Mouse (Mus musculus) forelimb bud, embryonic 11.5 days (tissue): Measurements from ENCODE around the gene Dok1.

Source experiments
- DNase-seq: peaks from one replicate; pipeline ENCODE4 v3.0.0-alpha.2; 2012; ENCODE audit warnings: low read depth, low spot score

Dok1 gene

DNA sequence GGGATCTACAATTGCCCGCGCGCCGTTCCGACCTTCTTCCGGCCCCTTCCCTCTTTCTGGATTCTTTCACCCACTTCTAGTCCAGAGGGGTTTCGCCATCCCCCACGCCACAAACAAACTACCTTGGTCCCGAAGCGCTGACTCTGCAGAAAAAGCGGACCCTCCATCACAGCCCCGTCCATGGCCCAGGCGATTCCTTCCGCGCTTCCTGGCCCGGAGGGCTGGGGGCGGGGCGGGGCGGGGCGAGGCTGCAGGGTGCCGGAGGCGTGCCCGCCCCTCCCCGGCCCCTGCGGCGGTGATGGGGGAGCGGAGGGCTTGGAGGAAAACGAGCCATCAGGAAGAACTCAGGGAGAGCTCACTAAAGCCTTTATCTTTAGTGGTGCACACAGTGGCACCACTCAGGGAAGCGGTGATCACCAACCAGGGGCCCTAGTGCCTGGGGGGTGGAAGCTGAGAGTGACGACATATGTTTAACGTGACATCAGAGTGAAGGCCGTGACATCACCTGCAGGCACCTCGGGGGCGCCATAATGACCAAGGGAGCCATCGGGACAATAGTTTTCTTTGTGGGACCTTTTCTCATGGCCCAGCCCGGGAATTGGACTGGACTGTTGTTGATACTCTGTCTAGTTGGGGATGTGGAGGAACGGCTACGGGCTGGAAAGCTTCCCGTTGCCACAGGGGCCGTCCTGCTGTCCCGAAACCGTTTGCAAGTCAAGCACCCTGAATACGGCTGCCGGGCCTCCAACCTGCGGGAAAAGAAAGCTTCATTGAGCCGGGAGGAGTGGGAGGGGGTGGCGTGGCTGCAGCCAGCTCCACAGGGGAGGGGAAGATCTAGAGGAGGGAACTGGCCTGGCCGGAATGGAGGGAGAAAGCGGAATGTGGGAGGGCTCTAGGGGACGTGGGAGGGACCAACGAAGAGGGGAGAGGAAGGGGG lies at the start of gene Dok1, which contains the start of gene Loxl3:
TSS of gene Dok1 (minus strand) at position 223 of the 937 bp plus-strand sequence.
TSS of gene Loxl3 (plus strand) at position 925 of the 937 bp plus-strand sequence.
- peak; percentile 82 for DNase-seq

DNA sequence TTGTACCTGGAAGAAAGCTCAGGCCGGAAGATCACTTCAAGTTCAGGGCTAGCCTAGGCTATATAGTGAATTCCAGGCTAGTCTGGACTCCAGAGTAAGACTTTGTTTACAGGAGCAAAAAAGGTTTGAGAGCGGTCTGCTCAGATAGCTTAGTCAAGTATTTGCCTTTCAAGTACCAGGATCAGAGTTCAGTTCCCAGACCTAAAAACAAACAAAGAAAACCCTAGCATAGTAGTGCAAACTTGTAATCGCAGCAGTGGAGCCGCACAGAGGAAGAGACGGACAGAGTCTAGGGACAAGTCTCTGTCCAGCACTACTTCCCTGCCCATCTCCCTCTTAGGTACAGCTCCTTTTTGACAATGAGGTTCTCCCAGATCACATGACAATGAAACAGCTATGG lies 46.9 kb upstream of the Dok1 start:
- no peak for DNase-seq

DNA sequence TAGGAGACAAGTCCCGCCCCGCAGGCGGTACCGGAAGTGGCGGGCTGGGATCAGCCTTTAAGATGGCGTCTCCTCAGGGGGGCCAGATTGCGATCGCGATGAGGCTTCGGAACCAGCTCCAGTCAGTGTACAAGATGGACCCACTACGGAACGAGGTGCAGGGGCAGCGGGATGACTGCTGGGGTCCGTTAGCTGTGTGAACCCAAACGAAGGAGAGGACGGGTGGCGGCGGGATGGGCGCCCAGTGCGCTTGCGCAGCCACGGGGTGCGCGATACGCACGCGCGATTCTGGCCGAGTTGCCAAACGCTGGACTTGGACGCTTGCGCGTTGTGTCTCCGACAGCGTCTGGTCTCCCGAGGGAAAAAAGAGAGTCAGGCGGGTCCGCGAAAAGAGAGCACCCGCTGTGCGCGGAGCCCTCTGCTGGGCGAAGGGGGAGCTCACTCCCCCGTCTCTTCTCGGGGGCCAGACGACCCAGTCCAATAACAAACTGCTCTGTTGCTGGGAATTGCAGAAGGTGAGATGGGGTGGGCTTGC lies 45.1 kb upstream of the Dok1 start:
- peak; percentile 98 for DNase-seq

DNA sequence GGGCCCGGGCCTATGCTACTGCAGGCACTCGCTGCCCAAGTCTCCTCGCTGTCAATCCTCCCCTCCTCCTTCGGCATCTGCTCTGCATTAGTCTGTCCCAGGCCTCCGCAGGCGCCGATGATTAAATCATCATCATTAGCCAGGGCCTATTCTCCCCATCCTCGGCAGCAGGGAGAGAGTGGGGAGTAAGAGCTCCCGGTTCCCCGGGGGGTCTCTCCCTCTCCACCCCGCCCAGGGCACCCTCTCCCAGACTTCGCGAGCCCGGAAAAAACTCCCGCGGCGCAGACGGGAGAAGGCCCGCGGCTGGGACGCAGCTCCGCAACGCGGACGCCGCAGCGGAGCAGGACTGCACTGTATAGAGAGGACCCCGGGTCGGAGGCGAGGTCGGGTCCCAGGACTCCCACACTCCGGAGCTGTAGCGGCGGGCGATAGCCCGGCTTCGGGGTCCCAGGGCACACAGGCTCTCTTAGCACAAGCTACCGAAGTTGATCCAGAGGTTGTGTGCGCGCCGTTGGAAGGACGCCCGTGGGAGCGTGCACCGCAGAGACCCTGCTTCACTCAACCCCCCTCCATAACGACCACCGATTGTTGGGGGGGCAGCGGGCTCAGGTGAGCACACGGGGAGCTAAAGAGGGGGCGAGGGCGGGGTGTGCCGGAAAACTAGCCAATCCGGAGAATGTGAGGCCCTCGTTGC lies 44.5 kb upstream of the Dok1 start, which contains the start of gene Pcgf1:
TSS of gene Pcgf1 (plus strand) at position 240 of the 694 bp plus-strand sequence.
- DNase-seq = no peak

DNA sequence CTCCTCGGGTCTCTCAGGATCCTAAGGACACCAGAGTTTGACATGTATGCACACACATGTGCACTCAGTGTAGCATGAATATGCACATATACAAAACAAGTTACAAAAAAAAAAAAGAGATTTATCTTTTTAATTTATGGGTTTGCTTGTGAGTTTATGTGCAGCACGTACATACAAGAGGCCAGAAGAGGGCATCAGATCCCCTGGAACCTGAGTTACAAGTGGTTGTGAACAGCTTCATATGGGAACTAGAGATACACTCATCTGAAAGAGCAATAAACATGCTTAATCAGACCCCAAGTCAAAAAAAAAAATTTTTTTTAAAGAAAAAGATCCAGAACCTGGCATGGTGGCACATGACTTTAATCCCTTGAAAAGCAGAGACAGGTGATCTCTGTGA lies 41.7 kb upstream of the Dok1 start:
- DNase-seq = no peak

DNA sequence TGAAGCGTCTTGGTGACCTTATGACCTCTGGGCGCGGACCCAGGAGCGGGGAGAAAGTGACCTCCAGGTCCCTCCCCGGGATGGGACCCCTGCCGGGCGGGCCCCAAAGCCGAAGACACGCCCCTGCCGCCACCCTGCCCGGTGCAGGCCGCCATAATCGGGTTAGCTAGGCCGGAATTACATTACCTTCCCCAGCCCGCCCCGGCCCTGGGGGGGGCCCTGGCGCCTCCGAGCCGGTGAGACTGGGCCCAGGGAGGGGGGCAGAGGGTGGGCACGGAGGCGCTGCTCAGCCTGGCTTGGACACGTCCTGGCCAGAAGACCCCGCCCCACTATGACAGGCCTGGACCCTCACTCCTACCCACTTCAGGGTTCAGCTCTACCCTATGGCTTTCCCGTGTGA lies 37.9 kb upstream of the Dok1 start:
- DNase-seq = no peak

DNA sequence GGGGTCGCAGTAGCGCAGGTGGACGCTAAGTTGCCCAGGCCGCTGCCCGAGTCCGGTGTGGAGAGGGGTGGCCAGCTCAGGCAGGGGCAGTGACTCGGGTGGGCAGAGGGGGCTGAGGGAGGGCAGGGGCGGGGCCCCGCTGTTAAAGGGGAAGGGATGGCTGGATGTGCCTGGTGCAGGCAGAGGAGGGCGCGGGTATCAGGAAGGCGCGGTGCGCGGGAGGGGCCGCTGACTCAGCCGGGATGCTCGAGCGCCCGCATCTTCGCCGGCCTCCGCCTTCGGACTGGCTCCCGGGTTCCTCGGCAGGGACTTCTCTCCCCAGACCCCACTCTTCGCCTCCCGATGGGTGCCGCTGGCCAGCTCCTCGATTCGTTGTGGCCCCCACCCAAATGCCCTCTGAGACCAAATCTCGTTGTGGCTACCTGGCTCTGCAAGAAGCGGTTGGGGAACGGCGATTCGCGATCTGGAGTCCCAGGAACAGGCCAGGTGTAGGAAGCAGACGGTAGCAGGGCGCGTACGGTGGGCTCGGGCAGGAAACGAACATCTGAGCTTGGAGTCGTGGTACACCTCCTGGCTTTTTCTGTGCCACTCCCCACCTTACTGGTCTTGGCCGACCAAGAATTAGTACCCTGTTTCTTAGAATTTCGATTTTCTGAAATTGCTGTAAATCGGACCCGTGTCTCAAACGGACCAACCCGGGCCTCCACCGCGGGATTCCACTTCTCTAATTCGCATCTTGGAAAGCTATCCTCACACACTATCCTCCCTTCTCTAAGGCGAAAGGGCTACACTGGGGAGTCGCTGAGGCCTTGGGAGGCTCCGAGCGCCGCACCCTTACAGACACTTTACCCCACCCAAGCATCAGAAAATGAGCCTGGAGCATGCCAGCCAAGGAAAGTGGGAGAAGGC lies 37.3 kb upstream of the Dok1 start:
- DNase-seq = no peak

DNA sequence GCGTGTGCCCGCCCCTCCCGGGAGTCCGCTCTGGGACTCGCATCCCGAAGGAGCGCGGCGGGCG lies 36.8 kb upstream of the Dok1 start, which contains the start of gene Tlx2:
TSS of gene Tlx2 (minus strand) at position 47 of the 64 bp plus-strand sequence.
- no peak for DNase-seq

DNA sequence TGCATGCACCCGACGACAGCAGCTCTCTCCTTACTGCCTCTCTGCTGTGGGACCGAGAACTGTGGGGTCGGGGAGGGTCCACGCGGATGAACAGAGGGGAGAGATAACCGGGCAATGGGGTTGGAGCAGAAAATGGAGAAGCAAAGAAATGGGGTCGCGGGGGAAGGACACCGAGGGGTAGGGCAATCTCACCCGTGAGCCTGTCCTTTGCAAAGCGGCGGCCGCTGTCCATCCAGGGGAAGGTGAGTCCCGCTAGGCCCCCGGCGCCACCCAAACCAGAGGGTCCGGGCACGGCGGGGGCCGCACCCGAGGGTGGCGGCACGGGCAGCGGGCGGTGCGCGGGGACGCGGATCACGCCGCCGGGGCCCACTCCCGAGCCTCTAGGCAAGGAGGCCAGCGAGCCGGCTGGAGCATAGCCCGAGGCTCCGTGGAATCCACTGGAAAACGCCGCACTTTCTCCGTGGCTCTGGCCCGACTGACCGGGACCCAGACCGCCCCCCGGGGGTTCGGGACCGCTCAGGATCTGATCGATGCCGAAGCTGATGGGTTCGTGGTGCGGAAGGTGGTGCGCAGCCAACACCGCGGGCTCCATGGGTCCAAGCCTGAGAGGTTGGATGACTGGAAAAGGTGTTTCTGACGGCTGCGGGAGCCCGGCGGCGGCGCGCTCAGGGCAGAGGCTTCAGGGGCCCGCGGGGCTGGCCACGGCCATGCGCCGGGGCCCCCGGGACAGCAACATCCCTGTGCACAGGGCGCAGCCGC lies 36.4 kb upstream of the Dok1 start:
- DNase-seq = no peak

DNA sequence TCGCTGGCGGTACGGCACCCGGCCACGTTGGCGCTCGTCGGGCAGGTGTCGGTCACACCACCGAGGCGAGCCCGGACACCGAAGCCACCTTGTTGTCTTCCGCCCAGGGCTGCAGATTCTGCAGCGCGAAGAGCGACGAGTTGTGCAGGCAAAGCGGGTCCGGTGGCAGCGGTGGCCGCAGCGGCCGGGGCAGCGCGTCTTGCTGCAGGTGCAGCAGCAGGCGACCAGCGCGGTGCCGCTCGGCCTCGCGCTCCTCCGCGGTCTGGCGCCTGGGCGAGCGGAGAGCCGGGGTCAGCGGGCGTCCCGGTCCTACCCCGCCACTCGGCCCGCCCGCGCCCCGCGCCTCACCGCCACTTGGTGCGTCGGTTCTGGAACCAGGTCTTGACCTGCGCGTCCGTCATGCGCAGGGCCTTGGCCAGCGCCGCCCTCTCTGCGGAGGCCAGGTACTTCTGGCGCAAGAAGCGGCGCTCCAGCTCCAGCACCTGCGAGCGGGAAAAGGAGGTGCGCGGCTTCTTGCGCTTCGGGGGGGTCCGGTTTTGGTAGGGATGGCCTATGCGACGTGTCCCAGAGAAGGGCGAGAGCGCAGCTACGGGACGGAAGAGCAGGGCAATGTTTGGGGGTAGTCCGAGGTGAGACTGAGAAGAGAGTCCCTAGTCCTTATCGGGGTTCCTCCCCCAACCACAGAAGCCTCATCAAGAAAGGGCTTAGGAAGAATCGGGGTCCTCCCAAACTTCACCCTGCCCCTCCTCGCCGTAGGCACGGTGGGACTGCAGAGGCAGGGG lies 35.6 kb upstream of the Dok1 start:
- no peak for DNase-seq

DNA sequence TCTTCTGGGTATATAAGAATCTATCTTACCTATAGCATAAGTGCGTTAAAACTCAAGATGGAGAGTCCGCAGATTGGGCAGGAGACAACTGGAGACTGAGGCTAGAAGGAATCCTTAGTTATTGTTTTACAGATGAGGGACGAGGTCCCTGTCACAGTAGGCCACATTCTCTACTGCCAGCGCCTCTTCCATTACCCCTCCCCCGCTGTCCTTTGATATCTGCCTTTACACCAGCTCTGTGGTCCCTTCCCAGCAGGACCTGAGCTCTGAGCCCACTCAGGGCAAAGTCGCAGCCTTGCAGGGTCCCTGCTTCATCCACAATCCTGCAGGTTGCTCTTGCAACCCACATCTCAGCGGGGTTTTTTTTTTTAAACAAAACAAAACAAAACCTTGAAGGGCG lies 35.0 kb upstream of the Dok1 start:
- no peak for DNase-seq

DNA sequence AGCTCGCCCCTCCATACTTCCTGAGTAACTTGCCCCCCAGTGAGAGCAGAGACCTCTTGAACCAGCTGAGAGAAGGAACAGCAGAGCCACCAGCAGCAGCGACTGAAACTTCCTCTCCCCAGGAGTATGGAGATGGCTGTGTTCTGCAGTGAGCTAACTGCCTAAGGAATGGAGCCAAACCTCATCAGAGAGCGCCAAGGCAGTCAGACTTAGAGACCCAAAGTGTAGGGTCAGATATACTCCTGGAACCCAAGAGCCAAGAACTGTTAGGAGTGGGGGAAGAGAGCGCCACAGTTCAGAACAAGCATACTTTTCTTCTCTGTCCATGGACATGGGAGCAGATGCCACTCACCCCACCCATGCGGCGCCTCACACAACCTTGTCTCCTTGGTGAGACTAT lies 33.2 kb upstream of the Dok1 start:
- DNase-seq = no peak

DNA sequence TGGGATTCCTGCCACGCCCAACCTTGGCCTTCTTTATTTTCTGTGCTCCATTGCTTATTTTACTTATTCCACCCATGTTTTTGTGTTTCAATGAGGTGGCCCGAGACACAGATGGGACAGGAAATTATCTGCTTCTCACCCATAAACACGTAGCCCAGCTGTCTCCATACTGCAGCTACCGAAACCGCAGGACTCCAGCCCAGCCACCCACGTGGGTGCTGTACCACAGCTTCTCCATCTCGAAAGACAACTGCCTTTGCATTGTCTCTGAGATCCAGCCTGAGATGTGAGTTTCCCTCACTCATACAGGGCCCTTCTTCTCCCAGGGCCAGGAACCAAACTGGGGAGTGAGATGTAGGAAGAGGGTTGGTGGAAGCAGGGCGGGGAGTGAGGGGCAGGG lies 32.7 kb upstream of the Dok1 start:
- DNase-seq = no peak

DNA sequence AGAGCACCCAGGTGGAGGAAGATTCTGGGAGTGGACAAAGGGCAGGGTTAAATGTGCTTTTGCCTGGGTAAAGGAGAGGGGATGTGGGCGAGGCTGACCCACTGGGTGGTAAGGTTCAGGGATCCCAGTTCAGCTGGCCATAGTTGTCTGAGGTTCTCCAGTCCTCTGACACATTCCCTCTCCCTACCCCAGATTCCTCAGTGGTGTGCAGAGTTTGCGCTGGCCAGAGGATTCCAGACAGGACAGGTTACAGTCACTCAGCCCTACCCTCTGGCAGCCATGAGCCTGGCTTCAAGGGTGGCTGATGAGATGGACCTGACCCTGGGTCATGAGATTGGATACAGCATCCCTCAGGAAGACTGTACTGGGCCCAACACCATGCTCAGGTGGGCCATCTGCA lies 25.5 kb upstream of the Dok1 start:
- DNase-seq = no peak

DNA sequence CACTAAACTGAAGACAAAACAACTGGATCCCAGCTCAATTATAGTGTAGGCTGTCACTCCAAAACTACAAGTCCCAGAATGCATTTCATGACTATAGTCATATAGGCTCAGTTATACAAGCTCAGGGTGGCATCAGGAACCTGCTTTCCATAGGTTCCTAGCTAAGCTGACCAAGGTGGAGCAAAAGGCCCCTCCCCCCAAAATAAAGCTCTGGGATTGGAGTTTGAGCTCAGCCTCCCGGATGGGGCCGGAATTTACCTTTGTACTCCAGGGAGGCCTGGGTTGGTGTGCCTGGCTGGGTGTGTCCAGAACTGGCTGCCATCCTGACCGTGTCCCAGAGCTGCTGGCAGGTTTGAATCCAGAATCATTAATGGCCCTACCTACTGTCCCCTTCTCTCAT lies 24.5 kb upstream of the Dok1 start, which contains the start of gene Dqx1:
TSS of gene Dqx1 (plus strand) at position 55 of the 400 bp plus-strand sequence.
- no peak for DNase-seq

DNA sequence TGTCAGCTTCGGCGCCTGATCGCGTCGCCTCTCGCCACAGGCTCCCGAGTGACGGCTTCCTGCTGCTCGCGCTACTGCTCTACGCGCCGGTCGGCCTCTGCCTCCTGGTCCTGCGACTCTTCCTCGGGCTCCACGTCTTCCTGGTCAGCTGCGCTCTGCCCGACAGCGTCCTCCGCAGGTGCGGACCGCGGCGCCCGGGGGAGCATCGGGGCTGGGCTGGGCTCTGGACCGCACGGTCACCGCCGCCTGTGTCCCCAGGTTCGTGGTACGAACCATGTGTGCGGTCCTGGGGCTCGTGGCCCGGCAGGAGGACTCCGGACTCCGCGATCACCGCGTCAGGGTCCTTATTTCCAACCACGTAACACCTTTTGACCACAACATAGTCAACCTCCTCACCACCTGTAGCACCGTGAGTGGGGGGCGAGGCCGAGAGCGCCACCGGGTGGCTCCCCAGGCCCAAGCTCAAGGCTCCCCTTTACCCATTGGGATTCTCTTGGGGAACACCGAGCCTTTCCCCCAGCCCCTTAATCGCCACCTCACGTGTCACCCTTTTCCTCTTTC lies 21.7 kb upstream of the Dok1 start, which contains the start of gene Htra2:
TSS of gene Htra2 (minus strand) at position 403 of the 561 bp plus-strand sequence.
- no peak for DNase-seq

DNA sequence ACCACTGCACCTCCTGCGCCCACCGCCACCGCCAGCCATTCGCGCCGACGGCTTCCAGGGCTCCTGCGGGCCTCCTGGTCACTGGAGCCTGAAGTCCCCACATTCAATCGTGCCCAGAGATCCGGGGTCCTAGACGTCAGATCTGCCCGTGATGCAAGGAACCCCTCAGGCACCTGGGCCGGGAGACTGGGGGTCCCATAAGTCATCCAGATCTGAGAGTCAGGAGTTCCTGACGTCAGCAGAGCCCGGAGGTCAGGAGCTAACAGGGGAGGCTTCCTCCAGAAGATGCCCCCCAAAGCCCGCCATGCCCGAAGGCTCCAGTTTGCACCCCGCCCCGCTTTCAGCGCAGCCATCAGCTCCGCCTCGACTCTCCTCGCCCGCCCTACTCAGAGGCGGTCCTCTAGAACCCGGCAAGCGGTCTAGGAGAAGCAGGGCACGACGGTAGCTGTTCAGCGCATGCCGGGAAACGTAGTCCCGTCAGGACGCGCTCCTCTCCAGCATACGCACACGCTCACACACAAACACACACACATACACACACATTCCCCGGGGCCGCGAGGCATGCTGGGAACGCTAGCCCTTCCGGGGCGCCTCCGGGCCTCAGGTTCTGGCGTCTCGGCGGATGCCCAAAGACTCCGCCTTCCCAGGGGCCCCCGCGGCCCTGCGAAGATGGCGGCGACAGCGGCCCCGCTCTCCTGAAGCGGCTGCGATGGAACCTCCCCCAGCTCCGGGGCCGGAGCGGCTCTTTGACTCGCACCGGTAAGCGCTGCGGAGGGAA lies 21.0 kb upstream of the Dok1 start, which contains the start of gene Aup1:
TSS of gene Aup1 (plus strand) at position 448 of the 778 bp plus-strand sequence.
- DNase-seq = peak; percentile 96

DNA sequence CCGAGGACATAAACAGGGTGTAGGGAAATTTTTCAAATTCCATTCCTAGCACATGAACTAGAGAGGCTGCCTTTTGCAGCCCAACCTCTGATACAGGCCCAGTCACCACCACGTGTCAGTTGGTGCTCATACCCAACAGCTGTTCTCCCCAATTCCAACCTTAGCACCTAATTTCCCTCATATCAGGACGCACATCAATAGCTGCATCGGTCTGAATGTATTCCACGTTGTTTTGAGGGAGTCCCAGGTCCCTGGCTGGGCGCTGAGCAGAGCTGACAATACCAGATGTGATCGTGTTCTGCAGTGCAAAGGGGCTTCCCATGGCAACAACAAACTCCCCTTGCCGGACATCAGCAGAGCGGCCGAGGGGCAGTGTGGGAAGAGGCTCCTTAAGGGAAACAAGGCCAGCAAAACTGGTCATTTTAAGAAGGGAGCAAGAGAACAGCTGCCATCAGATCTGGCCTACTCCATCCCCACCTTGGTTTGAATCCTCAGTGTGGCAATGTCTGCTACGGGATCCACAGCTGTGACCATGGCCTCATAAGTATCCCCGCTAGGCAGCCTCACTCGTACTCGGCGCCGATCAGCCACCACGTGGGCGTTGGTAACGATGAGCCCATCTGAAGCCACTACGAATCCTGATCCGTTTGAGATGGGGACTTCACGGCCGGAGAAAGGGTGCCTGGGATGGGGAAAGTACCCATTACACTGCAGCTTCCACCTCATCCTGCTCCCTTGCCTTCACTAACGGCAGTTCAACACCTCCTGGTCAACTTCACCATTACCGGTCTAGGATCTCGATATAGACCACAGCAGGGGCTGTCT lies 20.1 kb upstream of the Dok1 start:
- DNase-seq = no peak
